Mouse (Mus musculus): ENCODE results near the gene Glrx2. TPM values are rescaled to one million over a fixed set of nuclear protein-coding genes. Genes with fewer than 3 reads are reported as not detected.

The Glrx2 gene
- polyA plus RNA-seq, 1 experiment from 2014 or later, result 123 TPM

GRCm38 (mm10) chr1:143765801-143766200 lies 49.7 kb downstream of the Glrx2 start:
- Histone ChIP-seq H3K4me1 (no peaks in the 10 kb centered on the region), H3K36me3 (peaks cover 55% of the 10 kb centered on the region), H3K4me3 (no peak overlapping the region), H3K27me3 (no peaks in the 10 kb centered on the region), H3K9ac (no peak overlapping the region), H3K4me2 (replicated peaks) (no peak overlapping the region), H3K9me3 (replicated peaks) (no peaks in the 10 kb centered on the region), H3K27ac (no peak overlapping the region)
- no peak for ATAC-seq (ENCODE audit: low FRiP score)
- WGBS, result 86% methylated on average over 4 of the region's 4 CpGs

- H3K36me3 ChIP-seq, result peaks cover 51% of the 10 kb centered on the region
- no peak for ATAC-seq (ENCODE audit: low FRiP score)
Observed at GRCm38 (mm10) chr1:143766238-143766637, 50.1 kb downstream of the Glrx2 start.

DNA sequence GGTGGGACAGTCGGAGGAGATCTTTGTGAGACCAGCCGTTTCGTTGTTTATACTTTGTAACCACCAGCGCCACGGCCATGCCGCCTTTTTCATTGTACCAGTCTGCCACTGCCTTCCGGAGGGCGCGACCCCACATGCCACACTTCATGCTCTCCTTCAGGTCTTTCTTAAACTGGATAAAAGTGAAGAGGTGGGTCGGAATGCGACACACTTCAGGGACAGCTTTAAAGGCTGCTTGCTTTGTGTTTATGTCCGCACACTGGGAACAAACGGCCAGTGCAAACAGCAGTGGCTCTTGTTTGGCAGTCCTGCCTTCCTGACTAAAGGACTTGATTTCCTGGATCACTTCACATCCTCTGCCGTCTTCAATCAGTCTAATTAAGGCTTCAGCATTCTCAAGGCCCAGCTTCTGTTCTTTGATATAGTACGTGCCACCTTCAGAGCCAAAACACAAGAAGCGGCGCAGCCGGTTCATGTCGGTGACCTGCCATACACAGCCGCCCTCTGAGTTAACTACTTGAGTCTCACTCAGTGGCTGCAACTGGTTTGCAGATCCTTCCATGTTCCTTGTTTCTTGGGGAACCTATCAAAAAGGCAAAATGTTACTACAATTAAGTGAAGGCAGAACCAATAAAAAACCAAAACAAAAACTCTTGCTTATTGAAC lies 54.4 kb downstream of the Glrx2 start:
- Histone ChIP-seq H3K27ac (no peak overlapping the region), H3K4me3 (no peak overlapping the region), H3K9me3 (replicated peaks) (no peaks in the 10 kb centered on the region), H3K4me2 (replicated peaks) (no peak overlapping the region), H3K4me1 (peaks cover 10% of the 10 kb centered on the region), H3K27me3 (no peaks in the 10 kb centered on the region), H3K36me3 (peaks cover 27% of the 10 kb centered on the region), H3K9ac (no peak overlapping the region)
- ATAC-seq (ENCODE audit: low FRiP score), result no peak
- WGBS, result 53% methylated on average over 20 of the region's 20 CpGs

More at GRCm38 (mm10) chr1:143766238-143766637, 50.1 kb downstream of the Glrx2 start:
- no peak overlapping the region for H3K4me3 ChIP-seq
- no peaks in the 10 kb centered on the region for H3K9me3 ChIP-seq (replicated peaks)
- 98% methylated on average over 6 of the region's 6 CpGs for WGBS
- H3K27me3 ChIP-seq, result no peaks in the 10 kb centered on the region
- H3K27ac ChIP-seq, result no peak overlapping the region
- no peak overlapping the region for H3K9ac ChIP-seq
- no peaks in the 10 kb centered on the region for H3K4me1 ChIP-seq
- H3K4me2 ChIP-seq (replicated peaks), result no peak overlapping the region

DNA sequence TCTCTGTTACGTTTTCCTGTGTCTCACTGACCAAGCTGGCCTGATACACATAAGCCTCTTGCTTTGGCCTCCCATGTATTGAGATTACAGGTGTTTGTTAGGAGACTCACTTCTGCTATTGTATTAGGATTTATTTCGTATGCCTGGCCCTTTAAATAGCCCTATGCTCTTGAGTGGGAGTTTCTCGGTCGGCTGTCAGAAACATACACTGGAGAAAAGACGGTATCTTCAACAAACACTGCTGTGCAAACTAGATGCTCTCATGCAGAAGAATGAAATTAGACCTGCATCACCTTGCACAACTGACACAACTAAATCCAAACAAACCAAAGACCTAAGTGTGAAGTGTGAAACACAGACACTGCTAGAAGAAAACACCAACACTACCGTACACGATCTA lies 56.9 kb downstream of the Glrx2 start:
- Histone ChIP-seq H3K4me1 (peaks cover 15% of the 10 kb centered on the region), H3K9ac (no peak overlapping the region), H3K9me3 (replicated peaks) (no peaks in the 10 kb centered on the region), H3K4me3 (no peak overlapping the region), H3K36me3 (peaks cover 14% of the 10 kb centered on the region), H3K27ac (no peak overlapping the region), H3K4me2 (replicated peaks) (no peak overlapping the region), H3K27me3 (no peaks in the 10 kb centered on the region)
- no peak for ATAC-seq (ENCODE audit: low FRiP score)
- 82% methylated on average over 7 of the region's 7 CpGs for WGBS

GRCm38 (mm10) chr1:143773909-143774308 lies 57.8 kb downstream of the Glrx2 start:
- Histone ChIP-seq H3K9me3 (replicated peaks) (no peaks in the 10 kb centered on the region), H3K27ac (no peak overlapping the region), H3K4me3 (no peak overlapping the region), H3K4me2 (replicated peaks) (no peak overlapping the region), H3K27me3 (no peaks in the 10 kb centered on the region), H3K36me3 (peaks cover 9% of the 10 kb centered on the region), H3K9ac (no peak overlapping the region), H3K4me1 (peaks cover 22% of the 10 kb centered on the region)
- no peak for ATAC-seq (ENCODE audit: low FRiP score)
- WGBS, result 88% methylated on average over 6 of the region's 6 CpGs

DNA sequence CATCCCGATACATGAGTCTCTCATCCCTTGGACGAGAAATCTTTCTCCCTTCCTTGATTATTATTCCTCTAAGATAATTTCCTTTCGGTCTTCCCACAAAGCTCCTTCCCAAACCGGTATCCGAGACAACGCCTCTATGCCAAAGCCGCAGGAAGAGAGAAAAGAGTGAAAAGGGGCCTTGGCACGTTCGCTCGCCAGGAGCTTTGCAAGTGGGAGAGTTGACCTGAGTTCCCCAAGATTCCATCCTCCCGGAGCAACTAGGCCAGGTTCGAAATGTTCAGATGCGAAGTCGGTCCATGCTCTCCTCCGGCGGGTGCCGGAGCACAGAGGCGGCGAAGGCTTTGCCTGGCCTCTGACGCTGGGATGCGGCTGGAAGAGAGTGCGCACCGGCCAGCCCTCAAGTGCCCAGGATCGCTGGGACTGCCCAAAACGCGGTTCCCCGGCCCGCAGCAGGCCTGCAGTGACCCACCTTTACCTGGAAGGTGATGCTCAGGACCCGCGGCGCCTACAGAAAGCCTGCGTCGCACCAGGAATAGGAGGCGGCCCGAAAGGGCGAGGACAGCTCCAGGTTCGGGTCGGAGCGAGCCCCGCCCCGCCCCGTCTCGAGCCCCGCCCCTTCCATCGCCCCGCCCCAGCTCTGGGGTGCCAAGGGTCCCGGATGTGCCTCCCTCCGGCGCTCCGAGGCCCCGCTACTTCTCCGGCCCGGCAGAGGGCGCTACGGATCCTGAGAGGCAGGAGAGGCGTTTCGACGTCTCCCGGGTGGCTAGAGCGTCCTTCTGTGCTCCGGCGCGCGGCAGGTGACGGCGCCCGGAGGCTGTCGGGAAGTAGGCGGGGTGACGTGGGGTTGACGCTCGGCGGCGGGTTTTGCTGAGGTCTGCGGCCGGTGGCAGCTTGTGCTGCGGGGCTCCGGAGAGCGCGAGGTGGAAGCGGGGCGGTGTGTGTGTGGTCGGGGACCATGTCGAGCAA lies 60.6 kb downstream of the Glrx2 start, which contains the start of the genes Trove2 and Uchl5:
Gene Trove2 (minus strand): TSS at position 623 of the 966 bp plus-strand sequence.
Gene Uchl5 (plus strand): TSS at position 827 of the 966 bp plus-strand sequence.
- ATAC-seq (ENCODE audit: low FRiP score), result peak; percentile 98

DNA sequence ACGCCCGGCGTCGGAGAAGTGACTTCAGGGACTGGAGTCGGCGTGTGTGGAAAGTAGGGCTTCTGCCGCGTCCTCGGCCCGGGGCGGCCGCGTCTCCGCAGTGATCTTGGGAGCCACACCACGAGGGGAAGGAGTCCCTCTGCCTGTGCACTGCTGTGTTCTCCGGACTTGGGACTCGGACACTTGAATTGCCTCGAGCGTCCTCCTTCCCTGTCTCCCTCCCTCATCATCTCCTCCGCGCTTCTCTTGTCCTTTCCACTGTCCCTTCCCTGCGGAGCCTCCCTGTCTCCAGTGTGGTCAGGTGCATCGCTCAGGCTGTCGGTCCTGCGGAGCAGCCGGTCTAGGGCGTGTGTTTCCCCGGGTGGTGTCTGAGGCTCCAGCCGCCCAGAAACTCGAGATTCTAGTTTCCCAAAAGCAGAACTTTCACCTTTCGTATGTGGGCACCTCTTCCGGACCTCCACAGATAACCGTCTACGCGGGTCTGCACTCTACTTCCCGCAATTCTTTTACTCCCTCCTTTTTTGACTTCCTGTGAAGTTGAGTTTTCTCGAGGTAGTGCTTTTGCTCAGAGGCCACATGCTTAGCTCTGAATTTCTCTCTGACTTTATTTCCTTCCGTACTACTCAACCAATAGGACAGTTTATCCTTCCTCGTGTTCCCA lies 61.5 kb downstream of the Glrx2 start:
- Histone ChIP-seq H3K4me3 (peak overlapping the region; percentile 86), H3K27me3 (no peaks in the 10 kb centered on the region), H3K4me2 (replicated peaks) (peak overlapping the region; percentile 91), H3K27ac (peak overlapping the region; percentile 74), H3K9ac (peak overlapping the region; percentile 86), H3K4me1 (peaks cover 22% of the 10 kb centered on the region), H3K9me3 (replicated peaks) (no peaks in the 10 kb centered on the region), H3K36me3 (no peaks in the 10 kb centered on the region; the same call in 1 of the 2 replicates)
- ATAC-seq (ENCODE audit: low FRiP score), result no peak
- WGBS, result 1% methylated on average over 25 of the region's 39 CpGs

More for the DNA sequence above, 60.6 kb downstream of the Glrx2 start, which contains the start of the genes Trove2 and Uchl5:
- under 1% methylated on average over 81 of the region's 84 CpGs for WGBS
- Histone ChIP-seq H3K4me1 (peaks cover 22% of the 10 kb centered on the region), H3K4me2 (replicated peaks) (peak within 1 kb of the TSS; percentile 91), H3K9ac (peak within 1 kb of the TSS; percentile 86), H3K27ac (peak within 1 kb of the TSS; percentile 77), H3K27me3 (no peaks in the 10 kb centered on the region), H3K9me3 (replicated peaks) (no peaks in the 10 kb centered on the region), H3K4me3 (peak within 1 kb of the TSS; percentile 86), H3K36me3 (no peaks in the 10 kb centered on the region; the same call in 1 of the 2 replicates)

GRCm38 (mm10) chr1:143788584-143789227 lies 72.6 kb downstream of the Glrx2 start:
- H3K9ac ChIP-seq, result no peak overlapping the region
- no peak overlapping the region for H3K4me3 ChIP-seq
- no peaks in the 10 kb centered on the region for H3K27me3 ChIP-seq
- H3K4me1 ChIP-seq, result no peaks in the 10 kb centered on the region
- 75% methylated on average over 2 of the region's 2 CpGs for WGBS
- H3K27ac ChIP-seq, result no peak overlapping the region
- no peak for ATAC-seq (ENCODE audit: low FRiP score)
- H3K9me3 ChIP-seq (replicated peaks), result no peaks in the 10 kb centered on the region
- H3K36me3 ChIP-seq, result no peaks in the 10 kb centered on the region
- no peak overlapping the region for H3K4me2 ChIP-seq (replicated peaks)

Other genes starting within 250 kb of the Glrx2 start
- gene B3galt2, start 75.7 kb upstream of the Glrx2 start, polyA plus RNA-seq (2016; fragmentation: Nextera tagmentation; extraction: Ambion mirVana), result 2.1 and 2.4 TPM in 2 replicates
- 38.4 and 39.0 TPM in 2 replicates for gene Cdc73, start 13.4 kb upstream of the Glrx2 start, polyA plus RNA-seq (2016; fragmentation: Nextera tagmentation; extraction: Ambion mirVana)
- 47.1 and 51.9 TPM in 2 replicates for gene Trove2, start 60.7 kb downstream of the Glrx2 start, polyA plus RNA-seq (2016; fragmentation: Nextera tagmentation; extraction: Ambion mirVana)
- gene Uchl5, start 60.9 kb downstream of the Glrx2 start, polyA plus RNA-seq (2016; fragmentation: Nextera tagmentation; extraction: Ambion mirVana), result 72.9 and 73.0 TPM in 2 replicates

Measured in hindbrain, embryonic 12.5 days (tissue).